Mouse (Mus musculus) natural killer cell, adult 2 months (primary cell): ENCODE results near the gene Ltbp2.

ENCODE experiments used
- DNase-seq, 2 experiments: peaks; one replicate each; pipeline ENCODE4 v3.0.0; 2022; ENCODE audit warnings: low spot score in 2 of 2

The Ltbp2 gene

GRCm38 (mm10) chr12:84762532-84762931 is 113.8 kb downstream of the Ltbp2 start:
- peak; percentile 64 to 79 for DNase-seq

- DNase-seq: no peak
These were observed 117.3 kb downstream of the Ltbp2 start for GRCm38 (mm10) chr12:84759063-84759462.

- no peak for DNase-seq
These were observed 120.3 kb downstream of the Ltbp2 start for GRCm38 (mm10) chr12:84756016-84756415.

- DNase-seq: peak; percentile 51 to 71
These were observed 121.2 kb downstream of the Ltbp2 start for GRCm38 (mm10) chr12:84755008-84755695.

GRCm38 (mm10) chr12:84752131-84752977 is 124.0 kb downstream of the Ltbp2 start:
- no peak for DNase-seq

GRCm38 (mm10) chr12:84750661-84751060 is 125.7 kb downstream of the Ltbp2 start:
- DNase-seq: no peak

GRCm38 (mm10) chr12:84748134-84748533 is 128.2 kb downstream of the Ltbp2 start:
- DNase-seq: no peak

GRCm38 (mm10) chr12:84745700-84746099 is 130.6 kb downstream of the Ltbp2 start:
- no peak for DNase-seq

GRCm38 (mm10) chr12:84743496-84743895 is 132.8 kb downstream of the Ltbp2 start:
- no peak for DNase-seq

GRCm38 (mm10) chr12:84733366-84733765 is 143.0 kb downstream of the Ltbp2 start:
- no peak for DNase-seq
